Mouse (Mus musculus) kidney, postnatal 14 days (tissue): ENCODE measurements around the gene Olfr92.

Source experiments
- DNase-seq: peaks from one replicate; pipeline ENCODE4 v3.0.0; 2022; ENCODE audit warnings: mixed read lengths

Gene Olfr92

GRCm38 (mm10) chr17:37061435-37061834, 58.5 kb downstream of the Olfr92 start:
- no peak for DNase-seq
